Mouse (Mus musculus) layer of hippocampus, adult 2 months (tissue): ENCODE measurements around the gene Rfng. TPM values are rescaled to one million over a fixed set of nuclear protein-coding genes. Genes with fewer than 3 reads are reported as not detected.

ENCODE experiments used
- DNase-seq, 2 experiments: peaks; one replicate each; pipeline ENCODE4 v3.0.0; 2022; ENCODE audit warnings: low spot score in 2 of 2
- H3K27ac ChIP-seq: fragments of 200-600 bp; 2 replicates; pipeline ENCODE4 v1.8.1; 2022
- H3K4me3 ChIP-seq: fragments of 200-600 bp; 2 replicates; pipeline ENCODE4 v1.8.1; 2022; ENCODE audit warnings: mild to moderate bottlenecking
- CTCF ChIP-seq: fragments of 200-600 bp; conservative IDR thresholded peaks from 2 replicates; pipeline ENCODE4 v1.8.1; 2022; ENCODE audit warnings: antibody characterized with exemption, mild to moderate bottlenecking, moderate library complexity
- total RNA-seq, 2 experiments: library from RNA; stranded (reverse); gene quantifications; 2 replicates each; pipeline ENCODE4 v1.2.3; 2021

The Rfng gene
- total RNA-seq, 2 experiments from 2014 or later = 67.7 to 69.7 TPM

GRCm38 (mm10) chr11:120749430-120749829 is 34.6 kb downstream of the Rfng start:
- DNase-seq = no peak
- no peak overlapping the region for H3K27ac ChIP-seq
- peak; percentile 68 for TF ChIP-seq CTCF
- no peak overlapping the region for H3K4me3 ChIP-seq

GRCm38 (mm10) chr11:120747974-120748373 is 36.0 kb downstream of the Rfng start:
- H3K4me3 ChIP-seq = no peak overlapping the region
- no peak overlapping the region; the same call in 1 of the 2 replicates for H3K27ac ChIP-seq
- TF ChIP-seq CTCF = no peak
- DNase-seq = no peak

DNA sequence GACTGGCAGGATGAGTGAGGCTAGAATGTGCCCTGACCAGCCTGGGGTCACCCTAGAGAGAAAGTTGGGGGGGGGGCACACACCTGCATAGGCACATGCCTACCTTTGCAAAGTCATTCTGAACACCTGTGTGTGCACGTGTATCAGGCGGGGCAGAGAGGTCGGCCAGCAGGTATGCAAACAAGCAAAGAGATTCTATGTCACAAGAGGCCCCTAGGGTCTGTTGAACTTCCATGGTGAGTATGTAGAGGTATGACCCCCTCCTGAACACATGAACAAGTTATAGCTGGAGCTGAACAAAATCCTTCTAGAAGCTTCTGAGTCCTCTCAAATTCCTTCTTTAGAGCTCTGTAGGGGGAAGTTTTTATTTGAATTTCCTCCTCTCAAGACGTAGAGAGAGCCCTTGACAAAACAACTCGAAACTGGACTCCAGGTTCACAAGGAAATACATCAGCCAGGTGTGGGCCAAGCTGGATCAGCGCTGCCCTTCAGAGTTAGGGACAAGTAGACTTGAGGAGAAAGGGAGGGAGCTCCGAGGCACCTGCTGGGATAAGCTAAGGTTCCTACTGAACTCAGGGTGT is 39.8 kb downstream of the Rfng start:
- no peak for DNase-seq
- H3K4me3 ChIP-seq = no peak overlapping the region
- no peak for TF ChIP-seq CTCF
- no peak overlapping the region for H3K27ac ChIP-seq

DNA sequence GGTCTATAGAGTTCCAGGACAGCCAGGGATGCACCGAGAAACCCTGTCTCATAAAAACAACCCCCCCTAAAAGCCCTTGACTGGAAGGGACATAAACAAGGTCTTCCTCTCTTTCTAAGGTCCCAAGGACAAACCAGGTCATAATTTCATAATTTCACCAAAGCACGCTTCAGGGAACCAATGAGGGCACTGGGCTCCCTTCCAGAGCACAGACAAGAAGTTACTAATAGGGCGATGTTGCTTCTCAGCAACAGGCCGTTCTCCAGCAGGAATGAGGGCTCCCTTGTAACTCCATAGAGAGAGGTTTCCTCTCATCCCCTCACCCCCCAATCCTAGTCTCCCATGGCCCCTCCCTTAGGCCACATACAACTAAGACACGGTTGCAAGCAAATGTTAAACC is 43.0 kb downstream of the Rfng start:
- TF ChIP-seq CTCF = no peak

GRCm38 (mm10) chr11:120736424-120736823 is 47.6 kb downstream of the Rfng start:
- H3K4me3 ChIP-seq = no peak overlapping the region
- H3K27ac ChIP-seq = no peak overlapping the region
- no peak for TF ChIP-seq CTCF
- no peak for DNase-seq

More for the DNA sequence above, 43.0 kb downstream of the Rfng start:
- H3K4me3 ChIP-seq = no peak overlapping the region
- no peak overlapping the region for H3K27ac ChIP-seq
- DNase-seq = no peak

DNA sequence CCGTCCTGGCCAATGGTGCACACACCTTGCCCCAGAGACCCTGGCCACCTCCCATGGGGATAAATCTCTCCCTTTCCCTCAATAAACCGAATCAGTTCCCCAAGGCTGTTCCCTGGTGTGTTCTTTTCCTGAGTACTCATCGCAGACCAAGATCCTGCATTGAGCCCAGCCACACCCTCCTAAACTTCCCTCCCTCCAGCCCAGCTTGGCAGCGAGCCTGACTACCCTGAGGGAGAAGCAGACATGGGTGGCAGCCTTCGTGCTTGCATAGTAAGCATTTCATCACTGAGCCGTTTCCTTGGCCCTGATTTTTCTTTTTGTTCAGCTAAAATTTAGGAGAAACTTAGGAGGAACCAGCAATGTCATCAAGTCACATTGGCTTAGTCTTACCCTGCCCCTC is 50.5 kb downstream of the Rfng start:
- DNase-seq = no peak
- Histone ChIP-seq H3K27ac (no peak overlapping the region), H3K4me3 (no peak overlapping the region)
- TF ChIP-seq CTCF = no peak

- DNase-seq = no peak
- Histone ChIP-seq H3K4me3 (no peak within 1 kb of the TSS), H3K27ac (no peak within 1 kb of the TSS)
- TF ChIP-seq CTCF = no peak
Measured at GRCm38 (mm10) chr11:120731858-120732680, 51.9 kb downstream of the Rfng start, which contains the start of gene Cbr2. Gene Cbr2, minus strand, starts transcription at chr11:120732114.

DNA sequence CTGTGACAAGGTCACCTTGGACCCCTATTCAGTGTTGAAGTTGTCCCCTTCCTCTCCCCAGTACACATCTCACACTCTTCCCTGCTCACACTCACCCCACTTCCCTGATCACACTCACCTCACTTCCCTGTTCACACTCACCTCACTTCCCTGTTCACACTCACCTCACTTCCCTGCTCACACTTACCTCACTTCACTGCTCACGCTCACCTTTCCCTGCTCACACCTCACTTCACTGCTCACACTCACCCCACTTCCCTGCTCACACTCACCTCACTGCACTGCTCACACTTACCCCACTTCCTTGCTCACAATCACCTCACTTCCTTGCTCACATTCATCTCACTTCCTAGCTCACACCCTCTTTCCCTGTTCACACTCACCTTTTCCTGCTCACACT is 52.6 kb downstream of the Rfng start:
- H3K27ac ChIP-seq = no peak overlapping the region
- no peak for TF ChIP-seq CTCF
- no peak for DNase-seq
- H3K4me3 ChIP-seq = no peak overlapping the region

Other genes starting within 250 kb of the Rfng start
- 10 to 100 TPM; 65.2 to 67.6 TPM for gene Mcrip1, start 234.5 kb downstream of the Rfng start, total RNA-seq
- gene Ppp1r27, start 233.1 kb downstream of the Rfng start, total RNA-seq = not detected
- 100 to 1,000 TPM; 106 to 118 TPM for gene P4hb, start 211.0 kb downstream of the Rfng start, total RNA-seq
- gene Arhgdia, start 202.6 kb downstream of the Rfng start, total RNA-seq = 100 to 1,000 TPM; 270 to 277 TPM
- gene Alyref, start 185.8 kb downstream of the Rfng start, total RNA-seq = 10 to 100 TPM; 58.0 to 66.8 TPM
- gene Anapc11, start 185.8 kb downstream of the Rfng start, total RNA-seq = 10 to 100 TPM; 87.1 to 89.6 TPM
- gene Npb, start 175.7 kb downstream of the Rfng start, total RNA-seq = 1 to 10 TPM; 1.3 to 1.7 TPM
- gene Pcyt2, start 166.3 kb downstream of the Rfng start, total RNA-seq = 100 to 1,000 TPM; 128 to 142 TPM
- 10 to 100 TPM; 42.9 to 46.4 TPM for gene Sirt7, start 159.0 kb downstream of the Rfng start, total RNA-seq
- gene Mafg, start 150.6 kb downstream of the Rfng start, total RNA-seq = 10 to 100 TPM; 71.6 to 80.3 TPM
- 1 to 10 TPM; 1.3 to 1.8 TPM for gene Pycr1, start 140.4 kb downstream of the Rfng start, total RNA-seq
- 1 to 10 TPM; 3.9 to 8.7 TPM for gene Myadml2, start 136.0 kb downstream of the Rfng start, total RNA-seq
- 1 to 10 TPM; 4.7 to 5.4 TPM for gene Notum, start 123.0 kb downstream of the Rfng start, total RNA-seq
- gene Aspscr1, start 111.2 kb downstream of the Rfng start, total RNA-seq = 10 to 100 TPM; 50.7 to 53.2 TPM
- 10 to 100 TPM; 13.1 to 16.9 TPM for gene Cenpx, start 70.5 kb downstream of the Rfng start, total RNA-seq
- 10 to 100 TPM; 60.0 to 70.4 TPM for gene Lrrc45, start 70.3 kb downstream of the Rfng start, total RNA-seq
- gene Rac3, start 62.7 kb downstream of the Rfng start, total RNA-seq = 10 to 100 TPM; 36.4 to 38.2 TPM
- gene Dcxr, start 56.9 kb downstream of the Rfng start, total RNA-seq = 10 to 100 TPM in 1 of 2 experiments, 1 to 10 TPM in 1; 9.9 to 11.3 TPM
- 1 to 10 TPM; 1.3 to 4.9 TPM for gene Cbr2, start 52.1 kb downstream of the Rfng start, total RNA-seq
- 10 to 100 TPM; 20.8 to 24.1 TPM for gene Hmga1b, start 21.4 kb downstream of the Rfng start, total RNA-seq
- 100 to 1,000 TPM; 150 to 153 TPM for gene Gps1, start 65 bp upstream of the Rfng start, total RNA-seq
- gene Dus1l, start 12.2 kb upstream of the Rfng start, total RNA-seq = 10 to 100 TPM; 45.6 to 46.2 TPM
- gene Fasn, start 40.3 kb upstream of the Rfng start, total RNA-seq = 100 to 1,000 TPM; 184 to 185 TPM
- 1 to 10 TPM; 8.4 to 8.7 TPM for gene Ccdc57, start 148.7 kb upstream of the Rfng start, total RNA-seq
- 1 to 10 TPM; 1.6 to 1.9 TPM for gene Slc16a3, start 164.3 kb upstream of the Rfng start, total RNA-seq
- 100 to 1,000 TPM; 133 to 136 TPM for gene Csnk1d, start 207.1 kb upstream of the Rfng start, total RNA-seq